Mouse (Mus musculus): ENCODE results near the gene Echdc3. TPM values are rescaled to one million over a fixed set of nuclear protein-coding genes. Genes with fewer than 3 reads are reported as not detected.

The Echdc3 gene
- polyA plus RNA-seq (2012; ENCODE audit: insufficient read depth, insufficient read length, missing spikeins): 60.2 and 61.2 TPM in 2 replicates

DNA sequence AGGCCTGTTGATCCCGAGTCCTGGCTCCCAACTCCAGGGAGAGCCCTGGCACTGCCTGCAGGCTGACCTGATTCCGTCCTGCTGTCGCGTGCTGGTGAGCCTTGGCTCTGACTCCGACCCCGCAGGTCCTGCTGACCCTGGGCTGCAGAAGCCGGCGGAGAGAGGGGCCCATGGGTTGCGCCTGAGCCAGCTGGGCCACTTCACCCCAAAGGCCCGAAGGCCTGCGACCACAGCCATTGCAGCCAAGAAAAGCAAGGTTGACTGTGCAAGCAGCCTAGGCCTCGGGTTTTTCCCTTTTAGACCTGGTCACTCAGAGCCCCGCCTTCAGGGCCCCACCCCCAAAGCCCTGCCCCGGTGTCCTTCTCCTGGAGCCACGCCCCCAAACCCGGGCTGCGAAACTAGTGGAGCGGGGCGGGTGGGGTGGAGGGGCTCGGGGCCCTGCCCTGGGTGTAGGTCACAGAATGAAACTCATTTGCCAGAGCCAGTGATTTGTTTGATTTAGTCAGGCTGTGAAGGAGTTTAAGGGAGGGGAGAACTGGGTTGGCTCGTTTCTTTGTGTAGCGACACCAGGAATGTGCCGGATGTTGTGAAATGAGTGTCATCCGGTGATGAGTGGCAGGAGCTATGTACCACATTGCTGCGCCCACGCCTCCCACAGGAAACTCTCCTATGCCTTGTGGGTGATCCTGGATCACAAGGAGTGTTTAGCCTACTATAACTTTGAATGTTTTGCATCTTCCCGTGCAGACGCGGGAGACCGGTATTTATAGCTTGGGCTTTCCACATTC lies at the start of gene Echdc3:
Gene Echdc3 (minus strand): TSS at position 310 of the 788 bp plus-strand sequence.
- H3K4me1 ChIP-seq (ENCODE audit: control insufficient read depth, insufficient read depth, insufficient read length, low read length): 0 out of 2 replicates have a peak, but pooled peaks cover 2% of the 10 kb centered on the region
- H3K4me3 ChIP-seq (ENCODE audit: insufficient read depth, low read depth, low read length): peak within 1 kb of the TSS; percentile 70
- H3K27ac ChIP-seq (replicated peaks; ENCODE audit: low read depth, low read length): peak within 1 kb of the TSS; percentile 54

DNA sequence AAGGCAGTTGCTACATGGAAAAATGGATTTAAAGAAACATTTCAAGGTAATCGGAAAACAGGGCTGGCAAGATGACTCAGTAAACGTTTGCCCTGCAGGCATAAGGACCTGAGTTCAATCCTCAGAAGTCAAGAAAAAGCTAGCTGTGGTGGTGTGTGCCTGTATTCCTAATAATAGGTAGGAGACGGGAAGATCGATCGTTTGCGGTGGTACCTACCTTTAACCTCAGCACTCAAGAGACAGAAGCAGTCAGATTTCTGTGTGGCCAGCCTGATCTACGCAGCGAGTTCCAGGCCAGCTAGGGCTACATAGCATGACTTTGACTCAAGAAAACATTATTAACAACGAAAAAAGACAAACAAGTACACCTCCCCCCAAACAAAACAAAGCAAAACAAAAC lies 48.9 kb upstream of the Echdc3 start:
- H3K27ac ChIP-seq (replicated peaks; ENCODE audit: low read depth, low read length): peak overlapping the region; percentile 57
- H3K4me1 ChIP-seq (ENCODE audit: control insufficient read depth, insufficient read depth, insufficient read length, low read length): peaks cover 7% of the 10 kb centered on the region; the same call in 1 of the 2 replicates
- no peak overlapping the region for H3K4me3 ChIP-seq (ENCODE audit: insufficient read depth, low read depth, low read length)

- H3K4me3 ChIP-seq (ENCODE audit: insufficient read depth, low read depth, low read length): no peak overlapping the region
- H3K27ac ChIP-seq (replicated peaks; ENCODE audit: low read depth, low read length): peak overlapping the region; percentile 57
- peaks cover 11% of the 10 kb centered on the region for H3K4me1 ChIP-seq (ENCODE audit: control insufficient read depth, insufficient read depth, insufficient read length, low read length)
These were observed 48.4 kb upstream of the Echdc3 start for GRCm38 (mm10) chr2:6261201-6261672.

DNA sequence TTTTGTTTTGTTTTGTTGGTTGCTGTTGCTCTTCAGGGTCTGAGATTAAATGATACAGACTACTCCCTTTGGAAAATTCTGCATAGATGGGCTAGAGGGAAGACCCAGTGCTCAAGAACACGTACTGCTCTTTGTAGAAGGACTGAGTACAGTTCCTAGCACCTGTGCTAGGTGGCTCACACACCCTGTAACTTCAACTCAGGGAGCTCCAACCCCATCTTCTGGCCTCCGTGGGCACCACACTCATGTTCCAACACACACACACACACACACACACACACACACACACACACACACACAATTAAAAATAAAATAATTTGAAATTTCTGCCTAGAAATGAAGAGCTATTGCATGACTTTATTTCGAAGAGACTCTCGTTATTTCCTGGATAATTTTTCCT lies 47.8 kb upstream of the Echdc3 start:
- peaks cover 14% of the 10 kb centered on the region for H3K4me1 ChIP-seq (ENCODE audit: control insufficient read depth, insufficient read depth, insufficient read length, low read length)
- H3K27ac ChIP-seq (replicated peaks; ENCODE audit: low read depth, low read length): peak overlapping the region; percentile 45; the same call in 1 of the 2 replicates

GRCm38 (mm10) chr2:6259182-6259581 lies 46.3 kb upstream of the Echdc3 start:
- Histone ChIP-seq H3K4me1 (ENCODE audit: control insufficient read depth, insufficient read depth, insufficient read length, low read length) (peaks cover 14% of the 10 kb centered on the region), H3K4me3 (ENCODE audit: insufficient read depth, low read depth, low read length) (no peak overlapping the region), H3K27ac (replicated peaks; ENCODE audit: low read depth, low read length) (no peak overlapping the region)

More for the DNA sequence above, 47.8 kb upstream of the Echdc3 start:
- H3K4me3 ChIP-seq (ENCODE audit: insufficient read depth, low read depth, low read length): no peak overlapping the region

- H3K4me1 ChIP-seq (ENCODE audit: control insufficient read depth, insufficient read depth, insufficient read length, low read length): peaks cover 14% of the 10 kb centered on the region
- H3K27ac ChIP-seq (replicated peaks; ENCODE audit: low read depth, low read length): no peak overlapping the region
- no peak overlapping the region for H3K4me3 ChIP-seq (ENCODE audit: insufficient read depth, low read depth, low read length)
These were observed 45.2 kb upstream of the Echdc3 start for GRCm38 (mm10) chr2:6258026-6258425.

- no peak overlapping the region for H3K27ac ChIP-seq (replicated peaks; ENCODE audit: low read depth, low read length)
- peaks cover 14% of the 10 kb centered on the region for H3K4me1 ChIP-seq (ENCODE audit: control insufficient read depth, insufficient read depth, insufficient read length, low read length)
- H3K4me3 ChIP-seq (ENCODE audit: insufficient read depth, low read depth, low read length): no peak overlapping the region
These were observed 44.3 kb upstream of the Echdc3 start for GRCm38 (mm10) chr2:6257146-6257545.

DNA sequence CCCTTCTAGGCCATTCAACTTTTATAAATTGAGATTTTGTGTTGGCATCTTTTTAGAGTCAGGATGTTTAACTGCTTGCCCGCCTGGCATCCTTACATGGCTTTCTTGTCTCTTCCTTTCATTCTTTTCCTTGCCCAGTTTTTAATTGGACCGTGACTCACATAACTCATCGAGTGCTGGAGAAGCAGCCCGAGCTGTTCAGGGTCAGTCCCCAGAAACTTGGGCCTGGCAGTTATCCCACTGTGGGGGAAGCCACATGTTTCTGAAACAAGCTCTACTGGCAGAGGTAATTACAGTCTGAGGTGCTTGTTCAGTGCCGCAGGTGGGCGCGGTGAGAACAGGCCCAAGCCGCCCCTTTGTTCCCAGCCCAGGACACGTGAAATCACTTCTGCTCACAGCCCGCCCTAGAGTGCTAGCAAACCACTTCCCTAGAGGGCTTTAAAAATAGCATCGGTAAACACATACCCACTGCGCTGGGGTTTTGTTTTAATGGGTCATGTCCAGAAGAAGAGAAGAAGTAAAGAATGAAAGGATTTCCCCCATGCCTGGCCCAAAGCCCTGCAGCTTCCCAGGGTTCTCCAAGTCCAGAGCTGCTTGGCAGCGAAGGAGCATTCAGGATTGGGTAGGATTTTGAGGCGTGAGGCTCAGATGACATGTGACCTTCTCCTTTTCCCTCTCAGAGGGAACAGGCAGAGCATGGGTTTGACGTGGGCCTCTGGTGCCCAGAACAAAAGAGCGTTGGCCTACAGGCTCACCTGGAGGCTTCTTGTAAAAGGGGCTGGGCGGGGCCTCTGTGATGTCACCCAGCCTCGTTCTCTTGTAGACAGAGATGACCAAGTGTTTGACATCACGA lies 43.4 kb upstream of the Echdc3 start:
- Histone ChIP-seq H3K27ac (replicated peaks; ENCODE audit: low read depth, low read length) (peak overlapping the region; percentile 46), H3K4me3 (ENCODE audit: insufficient read depth, low read depth, low read length) (no peak overlapping the region), H3K4me1 (ENCODE audit: control insufficient read depth, insufficient read depth, insufficient read length, low read length) (peaks cover 14% of the 10 kb centered on the region)

- Histone ChIP-seq H3K27ac (replicated peaks; ENCODE audit: low read depth, low read length) (no peak overlapping the region), H3K4me1 (ENCODE audit: control insufficient read depth, insufficient read depth, insufficient read length, low read length) (peaks cover 14% of the 10 kb centered on the region), H3K4me3 (ENCODE audit: insufficient read depth, low read depth, low read length) (no peak overlapping the region)
These were observed 42.7 kb upstream of the Echdc3 start for GRCm38 (mm10) chr2:6255402-6255988.

DNA sequence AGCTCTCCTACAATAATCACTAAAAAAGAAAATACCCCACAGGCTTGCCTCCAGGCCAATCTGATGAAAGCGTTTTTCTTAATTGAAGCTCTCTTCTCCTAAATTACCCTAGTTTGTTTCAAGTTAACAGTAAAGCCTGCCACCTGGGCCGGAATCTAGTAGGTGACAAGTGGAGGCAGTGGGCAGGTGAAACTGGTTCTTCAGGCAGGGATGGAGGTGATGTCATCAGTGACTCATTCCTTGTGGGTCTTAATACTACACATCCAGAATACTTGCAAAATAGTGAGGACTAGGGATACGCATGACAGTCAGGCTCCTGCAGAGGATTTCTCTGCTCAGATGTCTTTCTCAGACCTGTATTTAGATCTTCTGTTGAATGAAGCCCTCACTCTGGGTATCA lies 39.7 kb upstream of the Echdc3 start:
- H3K4me3 ChIP-seq (ENCODE audit: insufficient read depth, low read depth, low read length): no peak overlapping the region
- no peak overlapping the region for H3K27ac ChIP-seq (replicated peaks; ENCODE audit: low read depth, low read length)
- H3K4me1 ChIP-seq (ENCODE audit: control insufficient read depth, insufficient read depth, insufficient read length, low read length): peaks cover 8% of the 10 kb centered on the region

DNA sequence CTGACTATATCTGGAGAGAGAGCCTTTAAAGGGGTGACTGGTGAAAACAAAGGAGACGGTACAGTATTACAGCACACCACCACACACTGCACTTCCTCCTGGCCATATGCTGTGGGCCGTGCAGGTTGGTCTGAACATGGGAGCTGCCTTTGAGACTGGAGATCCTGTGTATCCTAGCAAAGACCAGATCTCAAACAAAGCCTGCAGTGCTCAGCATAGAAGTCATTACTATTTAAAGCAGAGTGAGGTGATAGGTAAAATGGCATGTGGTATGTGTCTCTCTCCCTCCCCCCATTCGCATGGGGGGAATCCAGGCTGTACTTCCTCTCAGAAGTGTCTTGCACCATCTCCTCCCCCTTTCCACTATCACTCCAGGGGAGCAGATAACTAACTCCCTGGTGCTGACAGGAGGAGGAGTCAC lies 38.3 kb upstream of the Echdc3 start:
- Histone ChIP-seq H3K4me1 (ENCODE audit: control insufficient read depth, insufficient read depth, insufficient read length, low read length) (peaks cover 2% of the 10 kb centered on the region; the same call in 1 of the 2 replicates), H3K4me3 (ENCODE audit: insufficient read depth, low read depth, low read length) (no peak overlapping the region), H3K27ac (replicated peaks; ENCODE audit: low read depth, low read length) (no peak overlapping the region)

- Histone ChIP-seq H3K4me1 (ENCODE audit: control insufficient read depth, insufficient read depth, insufficient read length, low read length) (no peaks in the 10 kb centered on the region), H3K4me3 (ENCODE audit: insufficient read depth, low read depth, low read length) (no peak overlapping the region), H3K27ac (replicated peaks; ENCODE audit: low read depth, low read length) (no peak overlapping the region)
These were observed 28.6 kb upstream of the Echdc3 start for GRCm38 (mm10) chr2:6241446-6241845.

GRCm38 (mm10) chr2:6240072-6240471 lies 27.2 kb upstream of the Echdc3 start:
- no peaks in the 10 kb centered on the region for H3K4me1 ChIP-seq (ENCODE audit: control insufficient read depth, insufficient read depth, insufficient read length, low read length)
- no peak overlapping the region for H3K27ac ChIP-seq (replicated peaks; ENCODE audit: low read depth, low read length)
- no peak overlapping the region for H3K4me3 ChIP-seq (ENCODE audit: insufficient read depth, low read depth, low read length)

GRCm38 (mm10) chr2:6239333-6239732 lies 26.5 kb upstream of the Echdc3 start:
- no peak overlapping the region for H3K27ac ChIP-seq (replicated peaks; ENCODE audit: low read depth, low read length)
- H3K4me3 ChIP-seq (ENCODE audit: insufficient read depth, low read depth, low read length): no peak overlapping the region
- no peaks in the 10 kb centered on the region for H3K4me1 ChIP-seq (ENCODE audit: control insufficient read depth, insufficient read depth, insufficient read length, low read length)

DNA sequence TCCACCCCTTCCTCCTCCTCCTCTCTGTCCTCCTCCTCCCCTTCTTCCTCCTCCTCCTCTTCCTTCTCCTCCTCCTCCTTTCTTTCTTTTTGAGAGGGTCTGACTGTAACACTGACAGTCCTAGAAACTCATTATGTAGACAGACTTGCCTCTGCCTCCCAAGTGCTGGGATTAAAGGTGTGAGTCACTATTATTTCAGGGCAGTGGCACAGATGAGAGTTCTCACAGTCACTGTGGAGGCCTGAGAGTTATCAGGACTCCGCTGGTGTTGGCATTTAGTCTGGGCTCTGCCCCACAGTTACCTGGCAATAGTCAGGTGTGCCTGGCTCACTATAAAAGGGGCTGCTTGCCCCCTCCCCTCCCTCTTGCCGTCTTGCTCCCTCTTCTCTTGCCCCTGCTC lies 25.8 kb upstream of the Echdc3 start:
- Histone ChIP-seq H3K27ac (replicated peaks; ENCODE audit: low read depth, low read length) (no peak overlapping the region), H3K4me3 (ENCODE audit: insufficient read depth, low read depth, low read length) (no peak overlapping the region), H3K4me1 (ENCODE audit: control insufficient read depth, insufficient read depth, insufficient read length, low read length) (no peaks in the 10 kb centered on the region)

All from brown adipose tissue, adult 24 weeks (tissue).